Mouse (Mus musculus): ENCODE results near the gene Prss57.
A peak's percentile ranks its signal among the peaks of the same experiment; 100 is the strongest.

- peak; percentile 76 for TF ChIP-seq CTCF (conservative IDR thresholded peaks at IDR 0.05; ENCODE audit: insufficient read depth, insufficient read length, low read depth, low read length)
- no peak for TF ChIP-seq POLR2A (IDR thresholded peaks at IDR 0.05; ENCODE audit: low read depth, low read length)
These were observed 10.7 kb downstream of the Prss57 start for GRCm38 (mm10) chr10:79779784-79780663.
